Mouse (Mus musculus) heart, adult 2 months (tissue): ENCODE results near the gene Igdcc3.

ENCODE experiments used
- CTCF ChIP-seq: fragments of 200-600 bp; IDR thresholded peaks from 2 replicates; pipeline ENCODE4 v1.8.1; 2022; ENCODE audit warnings: antibody characterized with exemption, mild to moderate bottlenecking, moderate library complexity
- EP300 ChIP-seq: fragments of 200-500 bp; IDR thresholded peaks from 2 replicates; pipeline ENCODE4 v1.6.1; 2011; ENCODE audit warnings: low read depth, low read length, control low read depth; ENCODE audit not compliant: insufficient read depth
- POLR2A ChIP-seq: fragments of 200-500 bp; IDR thresholded peaks from 2 replicates; pipeline ENCODE4 v1.6.1; 2011; ENCODE audit warnings: mild to moderate bottlenecking, low read depth, low read length, control low read depth; ENCODE audit not compliant: insufficient read depth

DNA sequence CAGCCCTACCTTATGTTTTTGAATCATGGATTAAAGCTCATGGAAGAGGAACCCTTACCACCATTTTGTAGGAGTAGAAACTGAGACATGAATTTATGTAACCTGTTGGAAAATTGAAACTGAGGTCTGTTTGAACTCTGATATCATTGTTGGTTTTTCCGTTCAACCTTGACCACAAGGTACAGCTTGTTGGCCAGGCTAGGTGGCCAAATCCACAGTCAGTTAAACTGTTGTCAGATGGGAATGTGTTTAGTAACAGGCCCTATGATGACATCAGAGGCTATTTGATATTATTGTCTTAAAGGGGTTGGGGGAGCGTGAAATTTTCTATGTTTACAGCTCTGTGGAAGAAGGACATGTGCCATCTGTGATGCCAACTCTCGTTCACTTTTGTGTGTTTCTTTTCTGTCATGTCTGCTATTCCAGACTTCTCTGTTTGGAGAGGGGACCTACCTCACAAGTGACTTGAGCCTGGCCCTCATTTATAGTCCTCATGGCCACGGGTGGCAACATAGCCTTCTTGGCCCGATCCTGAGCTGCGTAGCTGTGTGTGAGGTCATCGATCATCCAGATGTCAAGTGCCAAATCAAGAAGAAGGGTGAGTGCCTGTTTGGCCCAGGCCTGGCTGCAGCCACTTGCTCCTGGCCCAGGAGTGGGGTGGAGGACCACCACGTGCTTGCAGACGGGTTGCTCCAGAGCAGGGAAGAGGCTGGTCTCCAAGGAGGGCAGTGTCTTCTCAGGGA, 92.4 kb downstream of the Igdcc3 start:
- TF ChIP-seq CTCF (no peak), POLR2A (no peak), EP300 (no peak)
